Mouse (Mus musculus) right cerebral cortex, postnatal 10 days (tissue): ENCODE results near the gene Glmn.

Source experiments
- DNase-seq, 2 experiments: peaks; one replicate each; pipeline ENCODE4 v3.0.0; 2021; ENCODE audit warnings: low spot score in 2 of 2

Glmn gene

DNA sequence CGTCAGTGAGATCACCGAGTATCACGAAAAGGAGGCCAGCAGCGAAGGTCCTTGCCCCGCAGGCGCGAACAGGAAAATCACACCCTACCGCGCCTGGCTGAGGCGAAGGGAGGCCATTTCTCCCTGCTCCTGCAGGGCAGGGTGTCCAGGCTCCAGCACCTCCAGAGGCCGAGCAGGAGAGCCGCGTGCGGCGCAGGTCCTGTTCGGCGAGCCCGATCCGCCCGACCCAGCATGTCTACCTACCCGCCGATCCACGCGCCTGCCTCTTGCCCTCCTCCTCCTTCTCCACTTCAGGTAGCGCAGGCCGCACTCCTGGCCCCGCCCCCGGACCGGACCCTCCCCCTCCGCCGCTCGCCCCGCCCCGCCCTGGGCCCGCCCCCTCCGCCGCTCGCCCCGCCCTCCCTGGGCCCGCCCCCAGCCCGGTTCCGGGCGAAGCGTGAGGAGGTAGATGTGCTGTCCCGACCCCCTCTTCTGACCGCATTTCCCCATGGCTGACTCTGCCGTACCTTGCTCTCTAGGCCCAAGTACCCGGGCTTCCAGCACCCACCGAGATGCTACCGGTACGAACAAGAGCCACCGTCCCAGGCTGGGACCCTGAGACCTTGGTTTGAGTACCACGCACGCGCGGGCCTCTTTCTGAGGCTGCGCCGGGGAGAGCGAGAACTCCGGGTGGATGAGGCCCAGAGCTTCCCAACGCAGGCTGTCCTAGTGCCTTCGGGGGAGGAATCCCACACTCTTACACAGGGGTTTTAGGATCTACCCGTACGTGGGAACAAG, at the start of gene Glmn, which contains the start of gene Rpap2:
Gene Glmn (minus strand): TSS at position 588 of the 777 bp plus-strand sequence.
Gene Rpap2 (plus strand): TSS at position 73 of the 777 bp plus-strand sequence.
- peak; percentile 86 to 90 for DNase-seq

DNA sequence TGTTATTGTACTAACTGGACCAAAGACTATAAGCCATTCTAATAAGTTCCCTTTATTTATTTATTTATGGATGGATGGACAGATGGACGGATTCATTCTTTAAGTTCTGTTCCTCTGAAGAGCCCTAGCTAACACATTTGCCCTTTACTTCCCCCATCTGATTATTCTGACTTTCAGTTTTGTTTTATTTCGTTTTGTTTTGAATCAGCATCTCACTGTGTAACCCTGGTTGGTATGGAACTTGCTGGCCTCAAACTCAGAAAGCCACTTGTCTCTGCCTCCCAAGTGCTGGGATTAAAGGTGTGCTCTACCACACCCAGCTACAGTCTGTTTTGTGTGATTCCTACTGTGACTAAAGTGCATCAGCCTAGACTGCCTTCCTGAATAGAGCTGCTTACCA, 48.2 kb upstream of the Glmn start:
- DNase-seq, result no peak

DNA sequence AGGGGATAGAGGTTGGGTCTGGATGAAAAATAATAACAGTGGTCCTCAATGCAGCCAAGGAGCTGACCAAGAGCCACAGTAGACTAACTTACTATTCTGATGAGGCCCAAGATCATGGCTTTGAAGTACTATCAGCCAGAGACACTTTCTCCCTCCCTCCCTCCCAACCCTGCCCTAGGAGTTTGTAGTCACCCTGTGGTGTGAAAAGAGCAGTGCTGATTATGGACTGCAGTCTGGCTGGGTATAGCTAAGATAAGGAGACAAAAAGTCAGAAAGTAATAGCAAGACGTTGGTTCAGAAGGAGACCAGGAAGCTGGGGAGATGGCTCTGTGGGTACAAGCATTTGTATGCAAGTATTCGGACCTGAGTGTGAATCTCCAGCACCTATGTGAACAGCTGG, 46.9 kb upstream of the Glmn start:
- DNase-seq, result no peak

DNA sequence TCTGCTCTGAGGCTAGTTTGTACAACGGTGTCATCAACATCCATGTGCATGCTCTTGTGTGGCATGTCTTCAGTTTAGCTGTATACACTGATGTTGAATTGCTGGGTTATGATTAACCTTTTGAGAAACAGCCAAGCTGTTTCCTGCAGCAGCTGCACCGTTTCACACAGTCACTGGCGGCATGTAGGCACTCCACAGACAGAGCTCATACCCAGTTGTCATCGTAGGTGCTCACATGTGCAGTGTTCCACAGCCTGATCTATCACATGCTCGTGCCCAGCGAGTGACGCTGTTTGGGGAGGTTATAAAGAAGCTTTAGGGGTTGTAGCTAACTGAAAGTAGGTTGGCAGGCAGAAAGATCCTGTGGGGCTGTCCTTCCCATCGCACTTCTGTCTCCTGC, 40.7 kb upstream of the Glmn start:
- no peak for DNase-seq

DNA sequence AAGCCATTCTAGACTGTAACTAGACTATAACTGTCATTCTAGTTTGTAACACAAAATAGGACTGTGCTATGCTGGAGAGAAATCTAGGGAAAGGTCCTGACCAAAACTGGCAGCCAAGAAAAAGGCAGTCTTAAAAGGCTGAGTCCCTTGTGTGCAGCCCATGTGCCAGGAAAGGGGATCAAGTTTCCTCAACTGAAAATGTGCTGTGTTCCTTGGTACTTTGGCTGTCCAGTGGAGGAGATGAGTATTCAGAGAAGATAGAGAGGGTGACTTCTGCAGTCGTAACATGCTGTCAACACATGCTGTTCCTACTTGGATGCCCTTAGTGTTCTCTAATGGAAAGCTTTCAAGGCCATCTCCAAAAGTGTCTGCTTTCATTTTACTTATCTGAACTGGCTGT, 39.4 kb upstream of the Glmn start:
- no peak for DNase-seq

DNA sequence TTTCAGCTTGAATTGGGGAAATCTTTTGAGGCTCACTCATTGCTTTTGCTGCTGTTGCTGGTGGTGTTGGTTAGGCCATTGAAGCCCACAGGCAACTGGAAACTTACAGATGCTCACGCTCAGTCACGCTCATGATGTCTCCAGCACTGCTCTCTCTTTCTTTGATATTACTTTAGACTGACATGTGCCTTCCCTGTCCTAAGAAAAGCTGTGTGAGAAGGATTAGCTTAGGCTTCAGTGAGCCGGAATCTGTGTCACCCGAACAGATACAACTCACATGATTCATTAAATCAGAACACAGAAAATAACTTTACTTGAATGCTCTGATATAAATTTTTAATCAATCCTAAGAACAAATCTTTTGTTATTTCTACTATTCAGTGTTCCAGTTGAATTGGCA, 36.0 kb upstream of the Glmn start:
- DNase-seq, result no peak

DNA sequence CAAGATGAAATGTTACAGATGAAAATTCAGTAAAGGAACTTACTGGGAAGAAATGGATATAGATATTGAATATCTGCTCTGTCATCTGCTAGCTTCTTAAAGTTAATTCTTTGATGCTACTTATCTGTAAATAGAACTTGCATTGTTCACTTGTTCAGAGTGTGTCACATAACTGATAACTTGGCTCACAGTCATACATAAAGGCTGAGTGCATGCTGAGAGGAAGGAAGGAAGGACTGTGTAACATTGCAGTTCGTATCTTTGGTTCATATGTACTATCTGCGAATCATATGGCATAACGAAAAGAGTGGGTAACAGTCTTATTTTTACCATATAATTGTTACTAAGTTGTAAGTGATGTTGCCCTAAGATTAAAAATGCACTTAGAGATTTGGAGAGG, 23.6 kb upstream of the Glmn start:
- DNase-seq, result no peak

DNA sequence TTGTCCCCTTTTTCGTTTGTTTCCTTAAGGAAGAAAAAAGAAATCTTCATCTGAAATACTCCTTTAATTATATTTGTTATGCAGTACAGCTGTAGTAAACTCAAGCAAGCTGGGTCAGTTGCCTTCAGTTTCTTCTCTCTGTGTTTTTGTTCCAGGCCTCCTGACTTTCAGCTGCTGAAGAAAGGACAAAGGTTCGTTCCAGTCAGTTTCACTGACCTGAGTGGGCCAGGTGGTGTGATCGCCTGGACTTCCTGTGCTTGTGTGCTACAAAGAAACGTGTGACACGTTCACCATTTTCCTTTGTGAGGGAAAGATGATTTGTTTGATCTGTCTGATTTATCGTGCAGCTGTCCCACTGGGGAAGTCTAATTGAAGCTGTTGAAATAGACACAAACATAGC, 20.3 kb upstream of the Glmn start:
- no peak for DNase-seq

DNA sequence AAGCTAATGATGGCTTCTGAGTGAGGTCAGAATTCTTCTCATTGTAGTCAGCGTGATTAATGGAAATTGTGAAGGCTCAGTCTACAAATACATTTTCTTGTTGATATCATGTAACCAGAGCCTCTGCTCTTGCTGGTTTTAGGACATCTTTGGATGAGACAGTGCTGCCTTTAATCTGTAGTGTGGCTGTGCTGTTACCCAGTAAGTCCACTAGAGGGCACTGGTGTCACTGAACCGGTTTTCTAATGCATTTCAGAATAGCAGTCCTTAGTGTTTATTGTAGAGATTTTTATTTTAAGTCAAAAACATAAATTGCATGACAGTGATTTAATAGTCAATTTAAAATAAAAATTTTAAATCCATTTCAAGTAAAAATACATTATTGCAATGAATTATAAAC, 13.5 kb upstream of the Glmn start:
- DNase-seq, result peak; percentile 80 to 82

DNA sequence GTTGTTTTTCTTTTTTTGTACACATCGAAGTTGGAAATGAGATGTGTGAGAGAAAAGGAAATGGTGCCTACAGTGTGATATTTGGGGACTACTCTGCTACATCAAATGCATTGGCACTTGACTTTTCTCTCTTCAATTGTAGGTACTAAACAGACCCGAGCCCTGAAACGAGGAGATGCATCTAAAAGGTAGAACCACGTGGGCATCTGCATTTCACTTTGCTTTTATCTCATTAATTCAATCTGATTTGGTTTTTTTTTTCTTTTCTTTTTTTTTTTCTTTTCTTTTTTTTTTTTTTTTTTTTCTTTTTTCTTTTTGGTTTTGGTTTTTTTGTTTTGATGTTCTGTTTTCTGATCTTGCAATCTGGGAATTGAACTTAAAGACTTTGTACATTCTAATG, 692 bp upstream of the Glmn start:
- peak in 1 of 2 experiments; percentile 18 for DNase-seq

DNA sequence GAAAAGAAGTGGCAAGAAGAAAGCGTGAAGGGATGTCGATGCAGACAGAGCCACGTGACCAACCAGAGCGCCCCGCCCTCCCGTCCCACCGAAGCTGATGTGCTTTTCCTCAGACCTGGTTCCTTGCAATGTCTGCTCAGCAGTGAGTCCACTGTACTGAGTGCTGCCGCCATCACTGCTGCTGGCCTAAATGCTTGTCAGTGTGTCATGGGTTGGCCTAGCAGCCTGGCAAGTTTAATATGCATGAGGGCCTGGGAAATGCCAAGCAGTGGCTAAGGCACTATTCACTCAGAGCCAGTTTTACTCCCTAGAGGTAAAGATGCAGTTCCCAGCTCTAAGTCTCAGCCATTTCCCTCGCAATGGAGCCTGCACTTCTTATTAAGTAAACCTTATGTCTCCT, 28.5 kb downstream of the Glmn start:
- DNase-seq, result peak; percentile 54 to 57

DNA sequence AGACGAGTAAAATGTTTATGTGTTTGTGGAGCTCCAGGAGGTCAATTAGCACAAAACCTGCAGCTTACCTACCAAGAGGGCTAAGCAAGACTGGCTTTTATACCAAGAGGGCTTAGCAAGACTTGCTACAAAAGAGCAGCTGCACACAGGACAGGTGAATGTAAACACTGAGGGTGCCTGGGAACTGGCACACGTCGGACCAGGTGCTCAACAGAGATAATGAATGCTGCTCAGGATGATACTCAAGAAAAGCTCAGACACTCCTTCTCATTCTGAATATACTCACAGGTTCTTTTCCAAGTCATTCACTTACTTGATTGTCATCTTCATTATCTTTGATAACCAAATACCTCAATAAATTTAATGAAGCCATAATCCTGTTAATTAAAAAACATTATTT, 40.7 kb downstream of the Glmn start:
- no peak for DNase-seq

DNA sequence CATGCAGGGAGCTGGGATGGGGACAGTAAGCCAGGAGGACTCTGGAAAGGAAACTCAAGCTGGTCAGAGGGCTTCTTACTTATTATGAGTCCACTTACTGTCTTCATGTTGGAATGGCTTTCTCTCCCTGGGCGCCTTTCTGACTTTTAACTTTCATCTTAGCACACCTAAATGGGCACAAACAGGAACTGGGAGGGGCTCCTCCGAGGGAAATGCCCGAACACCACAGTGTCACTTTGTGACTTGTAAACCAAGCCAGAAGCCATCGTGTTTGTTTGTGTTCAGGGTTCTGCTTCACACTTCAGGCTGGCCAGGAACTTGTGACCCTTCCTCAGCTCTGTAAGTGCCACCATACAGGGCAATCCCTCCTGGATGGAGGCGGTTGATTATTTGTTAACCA, 43.4 kb downstream of the Glmn start:
- DNase-seq, result no peak

DNA sequence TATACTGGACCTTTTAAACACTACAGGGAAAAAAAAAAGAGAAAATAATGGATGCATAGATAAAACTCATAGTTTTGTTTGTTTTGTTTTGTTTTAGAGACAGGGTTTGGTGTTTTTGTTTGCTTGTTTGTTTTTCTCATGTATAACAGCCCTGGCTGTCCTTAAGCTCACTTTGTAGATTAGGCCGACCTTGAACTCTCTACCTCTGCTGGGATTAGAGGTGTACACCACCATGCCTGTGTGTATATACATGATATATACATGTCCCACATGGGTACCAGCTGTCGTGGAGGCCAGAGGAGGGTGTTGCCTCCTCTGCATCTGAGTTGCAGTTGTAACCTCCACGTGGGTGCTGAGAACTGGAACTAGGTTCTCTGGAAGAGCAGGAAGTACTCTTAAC, 49.2 kb downstream of the Glmn start:
- no peak for DNase-seq

DNA sequence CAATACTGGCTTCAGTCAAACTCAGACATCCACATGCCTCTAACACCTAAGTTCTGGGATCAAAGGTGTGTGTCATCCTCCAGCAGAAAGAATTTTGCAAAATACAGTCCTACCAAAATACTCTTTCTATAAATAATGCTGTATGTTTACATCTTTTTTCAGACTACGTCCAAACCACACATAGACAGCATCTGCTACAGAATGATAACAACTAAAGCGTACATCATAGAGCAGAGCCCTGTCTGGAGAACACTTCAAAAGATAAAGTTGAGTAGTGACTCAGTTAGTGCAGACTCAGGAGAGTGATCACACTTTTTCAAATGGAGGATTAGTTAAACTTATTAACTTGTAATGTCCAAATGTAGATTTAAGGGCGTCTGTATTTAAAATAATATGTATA, 49.7 kb downstream of the Glmn start:
- no peak for DNase-seq

DNA sequence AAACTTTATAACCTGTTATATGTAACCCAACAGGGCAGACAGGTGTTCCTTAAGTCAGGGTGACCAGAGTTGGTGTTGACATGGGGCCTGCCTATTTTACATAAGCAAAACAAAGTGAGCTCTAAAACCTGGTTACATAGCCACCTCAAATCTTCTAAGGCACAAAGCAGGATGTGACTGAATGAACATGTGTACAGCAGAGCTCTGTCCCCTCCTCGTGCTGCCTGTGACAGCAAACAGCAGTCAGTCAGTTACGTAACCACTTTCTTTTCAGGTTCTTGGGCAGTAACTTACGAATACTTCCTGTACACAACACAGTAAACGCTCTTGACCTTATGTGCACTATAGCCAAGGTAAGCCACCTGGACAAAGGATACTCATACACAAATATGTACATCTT, 51.8 kb downstream of the Glmn start:
- DNase-seq, result no peak

DNA sequence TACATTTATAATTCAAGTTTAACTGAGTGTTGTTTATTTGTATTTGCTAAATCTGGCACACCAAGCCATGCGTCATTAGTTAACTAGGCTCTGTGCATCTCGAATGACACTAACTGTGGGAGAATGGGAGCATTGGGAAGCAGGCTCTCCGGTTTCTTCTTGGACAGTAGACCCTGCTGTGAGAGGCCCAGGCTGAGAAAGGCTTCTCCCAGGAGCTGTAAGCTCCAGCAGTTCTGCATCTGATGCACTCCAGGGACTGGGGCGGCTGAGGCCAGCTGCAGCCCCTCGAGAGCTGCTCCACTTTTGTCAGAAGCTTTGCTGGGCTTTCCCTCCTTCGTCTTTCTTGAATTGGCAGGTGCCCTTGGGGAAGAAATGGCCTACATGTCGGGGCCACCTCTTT, 56.0 kb downstream of the Glmn start:
- no peak for DNase-seq

DNA sequence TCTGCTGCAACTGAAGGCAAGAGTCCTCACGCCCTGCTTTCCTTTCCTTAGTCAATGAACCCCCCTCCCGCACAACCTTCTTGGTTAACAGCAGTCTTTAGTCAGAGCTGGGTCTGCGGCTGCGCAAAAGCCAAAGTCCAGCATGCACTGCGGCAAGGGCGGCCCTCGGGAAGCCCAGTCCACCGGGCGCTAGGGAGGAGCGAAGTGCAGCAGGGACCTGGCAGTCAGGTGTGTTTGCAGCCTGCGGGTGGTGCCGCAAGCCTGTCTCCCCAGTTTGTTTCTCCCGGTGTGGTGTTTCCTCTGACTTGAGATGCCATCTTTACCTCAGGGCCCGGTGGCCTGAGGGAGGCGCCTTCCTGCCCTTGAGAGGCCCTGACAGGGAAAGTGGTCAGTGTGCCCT, 63.1 kb downstream of the Glmn start, which contains the start of gene 1700028K03Rik:
Gene 1700028K03Rik (plus strand): TSS at position 129 of the 400 bp plus-strand sequence.
- DNase-seq, result no peak

DNA sequence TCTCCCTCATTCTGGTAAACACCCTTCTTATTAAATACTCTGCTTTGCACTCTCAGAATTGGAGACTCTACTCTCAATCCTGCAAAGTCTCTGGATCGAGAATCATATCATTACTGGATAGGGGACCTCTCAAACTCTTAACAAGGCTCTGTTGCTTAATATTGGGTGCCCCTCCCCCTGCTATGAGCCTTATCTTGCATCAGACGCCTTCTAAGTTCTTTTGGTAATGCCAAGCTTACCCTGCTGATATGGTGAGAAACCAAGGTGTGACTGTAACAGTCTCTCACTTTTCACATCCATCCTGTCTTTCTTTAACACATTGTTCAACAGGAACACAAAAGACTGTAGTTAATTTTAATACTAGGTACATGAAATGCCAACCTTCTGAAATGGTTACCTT, 64.1 kb downstream of the Glmn start:
- DNase-seq, result no peak

DNA sequence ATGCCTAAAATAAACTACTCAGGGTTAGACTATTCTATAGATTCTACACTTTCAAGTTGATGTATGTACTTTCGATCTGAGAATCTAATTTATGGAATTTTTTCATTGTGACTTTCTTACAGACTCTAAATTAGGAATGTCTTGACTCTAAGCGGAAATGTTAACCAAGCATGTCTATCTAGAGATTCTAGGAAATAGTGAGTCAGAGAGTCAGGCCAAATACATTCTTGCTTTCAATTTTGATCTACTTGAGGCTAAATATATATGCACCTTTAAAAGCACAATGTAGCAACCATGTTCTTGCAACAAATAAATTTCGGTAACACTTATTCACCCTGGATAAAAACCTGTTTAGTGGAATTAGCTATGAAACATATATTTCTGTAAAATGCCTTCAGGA, 68.8 kb downstream of the Glmn start:
- DNase-seq, result no peak

DNA sequence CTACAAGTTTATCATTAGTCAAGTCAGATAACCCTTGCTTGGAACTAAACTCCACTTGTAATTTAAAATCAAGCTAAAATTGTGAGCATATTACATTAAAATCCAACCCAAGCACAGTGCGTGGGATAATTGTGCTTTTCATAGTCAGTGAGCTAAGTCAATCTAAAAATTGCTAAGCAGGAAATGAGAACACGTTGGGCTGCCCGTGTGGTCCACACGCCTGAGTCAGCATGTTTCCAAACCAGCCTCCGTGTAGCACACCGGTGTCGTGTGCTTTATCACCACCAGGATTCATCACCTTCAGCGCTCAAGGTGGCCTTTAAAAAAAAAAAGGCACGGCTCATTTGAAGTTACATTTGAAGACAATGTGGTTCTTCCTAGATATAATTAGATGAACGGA, 73.4 kb downstream of the Glmn start:
- DNase-seq, result peak in 1 of 2 experiments; percentile 52

DNA sequence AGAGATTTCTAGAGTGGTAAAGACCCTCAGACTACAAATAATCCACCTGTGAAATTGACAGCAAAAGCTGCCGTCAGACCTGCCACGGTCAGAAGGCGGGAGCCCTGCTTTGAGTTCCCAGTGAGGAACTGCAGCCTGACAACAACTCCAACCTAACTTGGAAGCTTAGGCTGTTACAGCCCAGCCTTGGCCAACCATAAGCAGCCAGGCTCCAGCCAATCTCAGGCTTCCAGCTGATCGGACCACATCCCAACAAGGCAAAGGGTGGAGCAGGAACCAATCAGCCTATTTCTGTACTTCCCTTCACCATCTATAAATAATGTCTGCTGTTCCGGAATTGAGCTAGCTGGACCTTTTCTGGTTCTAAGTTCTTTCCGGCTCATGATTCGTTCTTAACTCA, 75.8 kb downstream of the Glmn start:
- peak; percentile 60 to 78 for DNase-seq

DNA sequence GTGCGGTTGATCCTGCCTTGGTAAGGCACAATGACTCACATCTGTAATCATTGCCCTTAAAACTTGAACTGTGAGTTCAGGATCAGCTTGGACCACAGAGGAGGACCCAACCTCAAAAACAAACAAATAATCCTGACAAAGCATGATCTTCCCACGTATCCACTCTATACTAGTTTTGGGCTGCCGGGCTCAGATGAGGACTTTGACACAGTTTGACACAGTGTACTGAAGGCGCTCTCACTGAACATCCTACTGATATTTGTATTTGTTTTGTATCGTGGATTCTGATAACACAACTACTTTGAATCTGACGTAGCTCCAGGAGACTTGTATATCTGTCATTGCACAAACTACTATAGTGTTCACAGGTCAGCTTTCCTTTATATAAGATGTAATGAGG, 76.3 kb downstream of the Glmn start:
- DNase-seq, result no peak

DNA sequence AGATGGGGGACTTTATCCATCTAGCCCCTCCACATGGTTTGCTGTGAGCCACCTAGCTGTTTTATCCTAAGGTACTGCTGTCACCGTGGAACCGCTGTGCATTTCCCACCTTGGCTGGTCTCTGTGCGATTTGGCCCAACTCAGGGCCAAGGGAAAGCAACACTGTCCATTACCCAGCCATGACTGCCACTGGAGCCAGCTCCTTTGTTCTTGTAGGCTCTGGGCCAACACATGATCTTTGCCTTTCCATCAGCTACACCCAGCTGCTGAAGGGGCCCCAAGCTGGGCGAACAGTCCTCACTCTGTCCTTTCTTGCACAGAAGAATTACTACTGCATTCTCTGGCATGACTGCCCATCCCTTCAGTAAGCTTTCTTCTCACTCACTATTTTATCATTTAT, 79.1 kb downstream of the Glmn start:
- no peak for DNase-seq
